Mouse (Mus musculus) monocyte, adult 2 months (primary cell): ENCODE results near the gene Rpl9-ps6.
"Not testable (repeated sequence)": the region's sequence is repeated elsewhere in the genome, so short reads cannot be mapped to it uniquely, and the experiment has no call there.

ENCODE experiments used
- DNase-seq, 2 experiments: peaks; one replicate each; pipeline ENCODE4 v3.0.0; 2022; ENCODE audit warnings: low spot score in 2 of 2, low read depth in 1 of 2

The Rpl9-ps6 gene

GRCm38 (mm10) chr19:32484941-32485660 lies 18.7 kb upstream of the Rpl9-ps6 start:
- DNase-seq: no peak

- DNase-seq: no peak
Measured at GRCm38 (mm10) chr19:32481511-32481910, 15.1 kb upstream of the Rpl9-ps6 start.

GRCm38 (mm10) chr19:32480791-32481442 lies 14.5 kb upstream of the Rpl9-ps6 start:
- no peak for DNase-seq

- DNase-seq: no peak
Measured at GRCm38 (mm10) chr19:32480255-32480654, 13.9 kb upstream of the Rpl9-ps6 start.

- DNase-seq: no peak
Measured at GRCm38 (mm10) chr19:32476712-32477052, 10.3 kb upstream of the Rpl9-ps6 start.

- no peak for DNase-seq
Measured at GRCm38 (mm10) chr19:32476016-32476711, 9.8 kb upstream of the Rpl9-ps6 start.

GRCm38 (mm10) chr19:32470570-32471263 lies 4.3 kb upstream of the Rpl9-ps6 start:
- no peak for DNase-seq

GRCm38 (mm10) chr19:32470059-32470497 lies 3.7 kb upstream of the Rpl9-ps6 start:
- no peak for DNase-seq

- DNase-seq: no peak
Measured at GRCm38 (mm10) chr19:32467325-32467724, 947 bp upstream of the Rpl9-ps6 start.

GRCm38 (mm10) chr19:32465228-32465627 lies 1.1 kb downstream of the Rpl9-ps6 start:
- no peak for DNase-seq

- DNase-seq: no peak
Measured at GRCm38 (mm10) chr19:32463037-32463436, 3.3 kb downstream of the Rpl9-ps6 start.

- DNase-seq: not testable (repeated sequence)
Measured at GRCm38 (mm10) chr19:32457631-32458030, 8.7 kb downstream of the Rpl9-ps6 start.

GRCm38 (mm10) chr19:32456744-32457143 lies 9.6 kb downstream of the Rpl9-ps6 start:
- no peak for DNase-seq

- no peak for DNase-seq
Measured at GRCm38 (mm10) chr19:32452231-32452630, 14.1 kb downstream of the Rpl9-ps6 start.

- DNase-seq: no peak
Measured at GRCm38 (mm10) chr19:32448931-32449330, 17.4 kb downstream of the Rpl9-ps6 start.

GRCm38 (mm10) chr19:32441568-32441967 lies 24.8 kb downstream of the Rpl9-ps6 start:
- no peak for DNase-seq

GRCm38 (mm10) chr19:32439356-32439755 lies 27.0 kb downstream of the Rpl9-ps6 start:
- no peak for DNase-seq

GRCm38 (mm10) chr19:32425856-32426255 lies 40.5 kb downstream of the Rpl9-ps6 start:
- DNase-seq: no peak

GRCm38 (mm10) chr19:32424706-32425105 lies 41.7 kb downstream of the Rpl9-ps6 start:
- no peak for DNase-seq

GRCm38 (mm10) chr19:32419069-32419468 lies 47.3 kb downstream of the Rpl9-ps6 start:
- DNase-seq: no peak

- DNase-seq: no peak
Measured at GRCm38 (mm10) chr19:32416692-32417317, 49.6 kb downstream of the Rpl9-ps6 start.
